Mouse (Mus musculus): ENCODE measurements around the gene Gan. TPM values are rescaled to one million over a fixed set of nuclear protein-coding genes. Genes with fewer than 3 reads are reported as not detected.

Gan gene
- total RNA-seq, 2 experiments from 2014 or later = 7.4 to 13.2 TPM

Other genes starting within 250 kb of the Gan start
- gene Cmc2, start 236.7 kb upstream of the Gan start, total RNA-seq (2021) = 10 to 100 TPM; 53.0 to 57.0 TPM
- gene Cenpn, start 236.4 kb upstream of the Gan start, total RNA-seq (2021) = 1 to 10 TPM; 2.6 to 2.7 TPM
- 10 to 100 TPM; 24.3 to 25.0 TPM for gene Atmin, start 214.7 kb upstream of the Gan start, total RNA-seq (2021)
- gene 1700030J22Rik, start 179.2 kb upstream of the Gan start, total RNA-seq (2021) = 1 to 10 TPM; 1.4 to 1.5 TPM
- 100 to 1,000 TPM; 140 to 168 TPM for gene Gcsh, start 164.6 kb upstream of the Gan start, total RNA-seq (2021)
- 1 to 10 TPM; 1.0 to 2.9 TPM for gene Pkd1l2, start 75.7 kb upstream of the Gan start, total RNA-seq (2021)
- gene Bco1, start 62.3 kb upstream of the Gan start, total RNA-seq (2021) = under 1 TPM in 1 of 2 experiments, not detected in 1; 0.42 TPM
- gene Cmip, start 98.9 kb downstream of the Gan start, total RNA-seq (2021) = 100 to 1,000 TPM; 115 to 162 TPM